Mouse (Mus musculus) liver, embryonic 14 days (tissue): ENCODE results near the gene Slc46a1. TPM values are rescaled to one million over a fixed set of nuclear protein-coding genes. Genes with fewer than 3 reads are reported as not detected.

ENCODE experiments used
- polyA plus RNA-seq: library from polyadenylated mRNA; depleted of rRNA; stranded (reverse); fragments of >200 nt; gene quantifications from 2 replicates; pipeline ENCODE4 v1.2.3, GENCODE M21; 2012; rRNA removed

Gene Slc46a1
- 3.1 and 3.4 TPM in 2 replicates for polyA plus RNA-seq

GRCm38 (mm10) chr11:78465568-78466180, at the start of gene Slc46a1:
Gene Slc46a1, plus strand, starts transcription at chr11:78465697.

GRCm38 (mm10) chr11:78422055-78422819, 43.3 kb upstream of the Slc46a1 start, which contains the start of gene Slc13a2:
Gene Slc13a2, minus strand, starts transcription at chr11:78422217.

GRCm38 (mm10) chr11:78497544-78498522, 32.3 kb downstream of the Slc46a1 start, which contains the start of gene Sarm1:
Gene Sarm1, minus strand, starts transcription at chr11:78497754.

GRCm38 (mm10) chr11:78499004-78499403, 33.5 kb downstream of the Slc46a1 start, which contains the start of gene Vtn:
Gene Vtn, plus strand, starts transcription at chr11:78499091.

GRCm38 (mm10) chr11:78502909-78503650, 37.6 kb downstream of the Slc46a1 start, which contains the start of gene Sebox:
Gene Sebox, plus strand, starts transcription at chr11:78503447.

GRCm38 (mm10) chr11:78512025-78512957, 46.8 kb downstream of the Slc46a1 start, which contains the start of the genes Tmem199 and Poldip2:
Gene Tmem199, minus strand, starts transcription at chr11:78512172.
Gene Poldip2, plus strand, starts transcription at chr11:78512193.

Other genes starting within 250 kb of the Slc46a1 start
- 31.8 and 35.8 TPM in 2 replicates for gene Sdf2, start 220.0 kb upstream of the Slc46a1 start, polyA plus RNA-seq
- gene Supt6, start 219.7 kb upstream of the Slc46a1 start, polyA plus RNA-seq = 6.9 and 8.8 TPM in 2 replicates
- 20.0 and 24.6 TPM in 2 replicates for gene 2610507B11Rik, start 203.9 kb upstream of the Slc46a1 start, polyA plus RNA-seq
- gene BC030499, start 174.9 kb upstream of the Slc46a1 start, polyA plus RNA-seq = 0.18 and 0.21 TPM in 2 replicates
- 36.6 and 42.5 TPM in 2 replicates for gene Spag5, start 164.2 kb upstream of the Slc46a1 start, polyA plus RNA-seq
- 4.2 TPM in 2 replicates for gene Aldoc, start 142.7 kb upstream of the Slc46a1 start, polyA plus RNA-seq
- gene Pigs, start 137.3 kb upstream of the Slc46a1 start, polyA plus RNA-seq = 16.9 and 19.0 TPM in 2 replicates
- 30.0 and 34.5 TPM in 2 replicates for gene Unc119, start 122.2 kb upstream of the Slc46a1 start, polyA plus RNA-seq
- not detected in 2 replicates for gene Foxn1, start 79.1 kb upstream of the Slc46a1 start, polyA plus RNA-seq
- not detected in 2 replicates for gene Slc13a2, start 43.5 kb upstream of the Slc46a1 start, polyA plus RNA-seq
- 0.09 TPM in 2 replicates for gene Sarm1, start 32.1 kb downstream of the Slc46a1 start, polyA plus RNA-seq
- gene Vtn, start 33.4 kb downstream of the Slc46a1 start, polyA plus RNA-seq = 358 and 399 TPM in 2 replicates
- gene Sebox, start 37.8 kb downstream of the Slc46a1 start, polyA plus RNA-seq = 0.17 and 0.23 TPM in 2 replicates
- 14.0 and 15.5 TPM in 2 replicates for gene Tmem199, start 46.5 kb downstream of the Slc46a1 start, polyA plus RNA-seq
- 24.1 and 28.3 TPM in 2 replicates for gene Poldip2, start 46.5 kb downstream of the Slc46a1 start, polyA plus RNA-seq
- 6.9 and 7.5 TPM in 2 replicates for gene Tnfaip1, start 70.6 kb downstream of the Slc46a1 start, polyA plus RNA-seq
- 39.0 and 48.2 TPM in 2 replicates for gene Ift20, start 70.7 kb downstream of the Slc46a1 start, polyA plus RNA-seq
- 35.7 and 37.5 TPM in 2 replicates for gene Tmem97, start 85.1 kb downstream of the Slc46a1 start, polyA plus RNA-seq
- 4.7 and 5.2 TPM in 2 replicates for gene Nlk, start 231.7 kb downstream of the Slc46a1 start, polyA plus RNA-seq